Comparison of ENCODE assay signal across 10 mouse cellular contexts in the genomic region with DNA sequence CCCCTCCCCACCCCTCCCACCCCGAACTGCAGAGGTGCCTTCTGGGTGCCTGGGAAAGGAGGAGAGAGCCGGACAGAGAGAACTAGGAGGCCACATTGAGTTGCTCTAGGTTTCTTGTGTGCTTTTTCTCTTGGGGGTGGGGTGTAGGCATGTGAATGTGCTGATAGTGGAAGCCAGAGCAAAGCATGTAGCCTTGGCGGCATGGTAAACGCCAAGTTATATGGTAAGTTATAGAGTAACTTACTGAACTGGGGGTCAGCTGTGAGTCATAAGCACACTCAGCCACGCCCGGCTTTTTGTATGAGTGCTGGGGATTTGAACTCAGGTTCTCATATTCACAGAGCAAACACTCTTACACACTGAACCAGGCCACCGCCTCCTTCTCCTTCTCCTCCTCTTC. TPM values are rescaled to one million over a fixed set of nuclear protein-coding genes. Genes with fewer than 3 reads are reported as not detected.
DNase-seq lines count a peak whose midpoint lies in the region; ATAC-seq lines count a peak whose summit lies in the region.
"Had no signal": no experiment of that assay in that cellular context is flagged by ENCODE, and none has a peak within 500 bp of the region (broad histone marks: within the 10 kb centered on the region; RNA-seq: fewer than 3 reads in every experiment).

No protein-coding gene starts in this region.

- no peaks in the 10 kb centered on the region for H3K9me3 ChIP-seq in heart, embryonic 12.5 days (replicated peaks)
- no peaks in the 10 kb centered on the region for H3K9me3 ChIP-seq in neural tube, embryonic 11.5 days (ENCODE audit: control insufficient read depth, low read length)
- no peaks in the 10 kb centered on the region for H3K9me3 ChIP-seq in limb, embryonic 10.5 days (replicated peaks)
- H3K9me3 ChIP-seq: lung, embryonic 15.5 days; neural tube, embryonic 12.5 days had no signal

- WGBS in heart, embryonic 12.5 days = 69% methylated on average over 7 of the region's 7 CpGs
- 77% methylated on average over 7 of the region's 7 CpGs for WGBS in neural tube, embryonic 11.5 days
- WGBS in limb, embryonic 10.5 days = 83% methylated on average over 7 of the region's 7 CpGs

- DNase-seq in heart, postnatal 4 days = no peak
- no peak for DNase-seq in neural tube, embryonic 11.5 days (ENCODE audit: low spot score)
- DNase-seq in neural tube, embryonic 10.5 days (ENCODE audit: extremely low spot score, low spot score) = no peak
- no peak for DNase-seq in limb, embryonic 10.5 days (ENCODE audit: low spot score)
- DNase-seq in yolk sac, embryonic 10.5 days (ENCODE audit: low spot score) = peak; percentile 72
- DNase-seq in thymus, adult 18-20 months = no peak

- H3K36me3 ChIP-seq in heart, embryonic 12.5 days = no peaks in the 10 kb centered on the region
- H3K36me3 ChIP-seq in neural tube, embryonic 11.5 days (ENCODE audit: control insufficient read depth, insufficient read depth, low read length) = no peaks in the 10 kb centered on the region
- H3K36me3 ChIP-seq in limb, embryonic 10.5 days = peaks cover under 1% of the 10 kb centered on the region; the same call in 1 of the 2 replicates
- H3K36me3 ChIP-seq: lung, embryonic 15.5 days; neural tube, embryonic 12.5 days had no signal

- H3K27me3 ChIP-seq in heart, embryonic 12.5 days (replicated peaks) = no peaks in the 10 kb centered on the region
- H3K27me3 ChIP-seq in neural tube, embryonic 11.5 days (ENCODE audit: control insufficient read depth, insufficient read depth, low read length) = no peaks in the 10 kb centered on the region
- H3K27me3 ChIP-seq in limb, embryonic 10.5 days (ENCODE audit: low read depth, poor library complexity, severe bottlenecking) = no peaks in the 10 kb centered on the region
- H3K27me3 ChIP-seq: lung, embryonic 15.5 days; neural tube, embryonic 12.5 days had no signal

- peak; percentile 43 for ATAC-seq in heart, embryonic 12.5 days (ENCODE audit: insufficient number of reproducible peaks, low FRiP score)
- ATAC-seq in neural tube, embryonic 11.5 days (ENCODE audit: insufficient read depth, low FRiP score, low TSS enrichment) = no peak
- no peak for ATAC-seq in cerebellum, adult (ENCODE audit: insufficient number of reproducible peaks, low FRiP score, low TSS enrichment)

- H3K4me3 ChIP-seq in heart, embryonic 12.5 days = no peak overlapping the region
- no peak overlapping the region for H3K4me3 ChIP-seq in neural tube, embryonic 11.5 days (ENCODE audit: low read depth, low read length)
- no peak overlapping the region for H3K4me3 ChIP-seq in limb, embryonic 10.5 days
- H3K4me3 ChIP-seq: lung, embryonic 15.5 days; neural tube, embryonic 12.5 days had no signal

- H3K4me1 ChIP-seq in heart, embryonic 12.5 days (replicated peaks) = peaks cover 93% of the 10 kb centered on the region
- peaks cover 35% of the 10 kb centered on the region for H3K4me1 ChIP-seq in neural tube, embryonic 11.5 days (ENCODE audit: control insufficient read depth, insufficient read depth, low read length)
- H3K4me1 ChIP-seq in limb, embryonic 10.5 days = peaks cover 65% of the 10 kb centered on the region

- H3K4me2 ChIP-seq in heart, embryonic 12.5 days = peak overlapping the region; percentile 14; the same call in 1 of the 2 replicates
- H3K4me2 ChIP-seq in neural tube, embryonic 11.5 days (ENCODE audit: low read depth) = no peak overlapping the region
- H3K4me2 ChIP-seq: lung, embryonic 15.5 days; neural tube, embryonic 12.5 days had no signal

- H3K9ac ChIP-seq in heart, embryonic 12.5 days = no peak overlapping the region
- H3K9ac ChIP-seq in neural tube, embryonic 11.5 days (ENCODE audit: low read length) = no peak overlapping the region
- H3K9ac ChIP-seq: lung, embryonic 15.5 days; neural tube, embryonic 12.5 days had no signal

- H3K27ac ChIP-seq in heart, embryonic 12.5 days (ENCODE audit: poor library complexity, severe bottlenecking) = 0 out of 2 replicates have a peak overlapping the region, but pooled peaks have one; percentile 30
- 0 out of 2 replicates have a peak overlapping the region, but pooled peaks have one; percentile 44 for H3K27ac ChIP-seq in neural tube, embryonic 11.5 days (ENCODE audit: low read depth, low read length)
- peak overlapping the region; percentile 15; the same call in 1 of the 2 replicates for H3K27ac ChIP-seq in limb, embryonic 10.5 days
- H3K27ac ChIP-seq: lung, embryonic 15.5 days; neural tube, embryonic 12.5 days had no signal

RNA-seq across cellular contexts. Expression of gene Srebf2, which starts 17.5 kb away (rescaled TPM):
- polyA plus RNA-seq in heart, embryonic 12.5 days (2016; fragmentation: Nextera tagmentation; extraction: Ambion mirVana) = 110 and 118 TPM in 2 replicates
- 10 to 100 TPM; 79.0 to 84.5 TPM for total RNA-seq in heart, postnatal 4 days (2021)
- 179 and 195 TPM in 2 replicates for polyA plus RNA-seq in neural tube, embryonic 11.5 days (2014; fragmentation: Nextera tagmentation; extraction: Ambion mirVana)
- polyA plus RNA-seq in limb, embryonic 10.5 days (2016; fragmentation: Nextera tagmentation; extraction: Ambion mirVana) = 182 and 190 TPM in 2 replicates

RNA-seq across cellular contexts. Expression of gene Ccdc134, which starts 36.8 kb away (rescaled TPM):
- 8.7 and 11.1 TPM in 2 replicates for polyA plus RNA-seq in heart, embryonic 12.5 days (2016; fragmentation: Nextera tagmentation; extraction: Ambion mirVana)
- total RNA-seq in heart, postnatal 4 days (2021) = 1 to 10 TPM; 6.1 to 8.3 TPM
- 19.7 and 23.5 TPM in 2 replicates for polyA plus RNA-seq in neural tube, embryonic 11.5 days (2014; fragmentation: Nextera tagmentation; extraction: Ambion mirVana)
- 22.8 and 23.6 TPM in 2 replicates for polyA plus RNA-seq in limb, embryonic 10.5 days (2016; fragmentation: Nextera tagmentation; extraction: Ambion mirVana)

RNA-seq across cellular contexts. Expression of gene Shisa8, which starts 48.1 kb away (rescaled TPM):
- polyA plus RNA-seq in heart, embryonic 12.5 days (2016; fragmentation: Nextera tagmentation; extraction: Ambion mirVana) = 0.19 and 0.35 TPM in 2 replicates
- under 1 TPM; 0.52 to 0.95 TPM for total RNA-seq in heart, postnatal 4 days (2021)
- 0.30 and 0.46 TPM in 2 replicates for polyA plus RNA-seq in neural tube, embryonic 11.5 days (2014; fragmentation: Nextera tagmentation; extraction: Ambion mirVana)
- polyA plus RNA-seq in limb, embryonic 10.5 days (2016; fragmentation: Nextera tagmentation; extraction: Ambion mirVana) = 0.15 TPM in 1 of 2 replicates, not detected in the other

RNA-seq across cellular contexts. Expression of gene Tnfrsf13c, which starts 59.7 kb away (rescaled TPM):
- polyA plus RNA-seq in heart, embryonic 12.5 days (2016; fragmentation: Nextera tagmentation; extraction: Ambion mirVana) = 0.09 TPM in 1 of 2 replicates, not detected in the other
- under 1 TPM; 0.36 to 0.41 TPM for total RNA-seq in heart, postnatal 4 days (2021)
- 0.23 and 0.57 TPM in 2 replicates for polyA plus RNA-seq in neural tube, embryonic 11.5 days (2014; fragmentation: Nextera tagmentation; extraction: Ambion mirVana)
- polyA plus RNA-seq in limb, embryonic 10.5 days (2016; fragmentation: Nextera tagmentation; extraction: Ambion mirVana) = 0.15 and 0.33 TPM in 2 replicates
